Mouse (Mus musculus) limb, embryonic 14.5 days (tissue): ENCODE measurements around the gene Rsc1a1. TPM values are rescaled to one million over a fixed set of nuclear protein-coding genes. Genes with fewer than 3 reads are reported as not detected.

Experiments
- ATAC-seq: fragments of 200-750 bp; cut with Nextera tagmentation; 2 replicates; pipeline ENCODE4 v1.8.0; 2017; ENCODE audit warnings: low read depth, moderate number of reproducible peaks, moderate TSS enrichment; ENCODE audit not compliant: low FRiP score
- DNase-seq: peaks from one replicate; pipeline ENCODE4 v3.0.0-alpha.2; 2015; ENCODE audit warnings: low spot score
- H3K27ac ChIP-seq: fragments of 300-500 bp; sonication (generic); replicated peaks from 2 replicates; pipeline ENCODE4 v1.5.1; 2014; ENCODE audit warnings: low read depth, mild to moderate bottlenecking, low read length, moderate library complexity, mixed read lengths
- H3K27me3 ChIP-seq: fragments of 300-500 bp; sonication (generic); 2 replicates; pipeline ENCODE4 v1.6.1; 2014; ENCODE audit warnings: low read length, mixed read lengths; ENCODE audit not compliant: control insufficient read depth, insufficient read depth
- H3K36me3 ChIP-seq: fragments of 300-500 bp; sonication (generic); 2 replicates; pipeline ENCODE4 v1.6.1; 2014; ENCODE audit warnings: mild to moderate bottlenecking, low read length, moderate library complexity, mixed read lengths; ENCODE audit not compliant: control insufficient read depth, insufficient read depth
- H3K4me1 ChIP-seq: fragments of 300-500 bp; sonication (generic); 2 replicates; pipeline ENCODE4 v1.6.1; 2014; ENCODE audit warnings: antibody characterized with exemption, low read length, mixed read lengths; ENCODE audit not compliant: control insufficient read depth, insufficient read depth
- H3K4me2 ChIP-seq: fragments of 300-500 bp; sonication (generic); replicated peaks from 2 replicates; pipeline ENCODE4 v1.6.1; 2014; ENCODE audit warnings: low read depth, mild to moderate bottlenecking, low read length, moderate library complexity; ENCODE audit not compliant: severe bottlenecking
- H3K4me3 ChIP-seq: fragments of 300-500 bp; sonication (generic); replicated peaks from 2 replicates; pipeline ENCODE4 v1.5.1; 2014; ENCODE audit warnings: low read length
- H3K9ac ChIP-seq: fragments of 300-500 bp; sonication (generic); 2 replicates; pipeline ENCODE4 v1.6.1; 2014; ENCODE audit warnings: mild to moderate bottlenecking, low read depth, low read length, moderate library complexity; ENCODE audit not compliant: severe bottlenecking
- H3K9me3 ChIP-seq: fragments of 300-500 bp; sonication (generic); 2 replicates; pipeline ENCODE4 v1.6.1; 2016; ENCODE audit warnings: low read length; ENCODE audit not compliant: control insufficient read depth
- POLR2A ChIP-seq: fragments of 200-500 bp; IDR thresholded peaks from 2 replicates; pipeline ENCODE4 v1.8.0; 2012; ENCODE audit warnings: inconsistent platforms, mild to moderate bottlenecking, moderate library complexity, borderline replicate concordance; ENCODE audit not compliant: insufficient read depth, insufficient read length; ENCODE audit errors: extremely low read depth
- WGBS: fragments of 180-500 bp; shearing (Covaris S2); extraction: QIAGEN DNeasy Blood & Tissue Kit; methylation state at CpG from one replicate; pipeline ENCODE4 v1.1.7; 2014; 5-methylcytosine and 5-hydroxymethylcytosine counted together
- polyA plus RNA-seq, 2 experiments: library from polyadenylated mRNA; depleted of rRNA in 1 of 2; stranded (reverse) in 1 of 2; unstranded in 1 of 2; fragments of >200 nt; fragmentation: Nextera tagmentation in 1 of 2; extraction: Ambion mirVana in 1 of 2; gene quantifications; 2 replicates each; pipeline versions ENCODE4 v1.2.1 to v1.2.3; 2012 to 2014

Rsc1a1 gene
- polyA plus RNA-seq, 2 experiments: 1.5 to 9.0 TPM

GRCm38 (mm10) chr4:141705331-141705730 is 19.9 kb upstream of the Rsc1a1 start:
- ATAC-seq: no peak
- 81% methylated on average over 4 of the region's 4 CpGs for WGBS
- DNase-seq: no peak
- H3K9me3 ChIP-seq: no peaks in the 10 kb centered on the region
- no peak overlapping the region for H3K4me3 ChIP-seq
- no peaks in the 10 kb centered on the region for H3K27me3 ChIP-seq
- H3K4me1 ChIP-seq: no peaks in the 10 kb centered on the region
- TF ChIP-seq POLR2A: no peak
- no peak overlapping the region for H3K27ac ChIP-seq
- peaks cover 88% of the 10 kb centered on the region for H3K36me3 ChIP-seq
- H3K4me2 ChIP-seq: no peak overlapping the region
- no peak overlapping the region for H3K9ac ChIP-seq

- 90% methylated on average over 2 of the region's 2 CpGs for WGBS
- no peak for ATAC-seq
- H3K36me3 ChIP-seq: peaks cover 91% of the 10 kb centered on the region
These were observed 19.2 kb upstream of the Rsc1a1 start for GRCm38 (mm10) chr4:141704625-141705024.

GRCm38 (mm10) chr4:141694719-141695118 is 9.3 kb upstream of the Rsc1a1 start:
- no peak for ATAC-seq
- Histone ChIP-seq H3K36me3 (peaks cover 92% of the 10 kb centered on the region), H3K9ac (no peak overlapping the region), H3K4me1 (no peaks in the 10 kb centered on the region), H3K4me3 (no peak overlapping the region), H3K27me3 (no peaks in the 10 kb centered on the region), H3K9me3 (no peaks in the 10 kb centered on the region), H3K4me2 (no peak overlapping the region), H3K27ac (no peak overlapping the region)
- DNase-seq: no peak
- no peak for TF ChIP-seq POLR2A
- WGBS: 96% methylated on average over 8 of the region's 8 CpGs

More at GRCm38 (mm10) chr4:141704625-141705024, 19.2 kb upstream of the Rsc1a1 start:
- Histone ChIP-seq H3K4me3 (no peak overlapping the region), H3K9ac (no peak overlapping the region), H3K27me3 (no peaks in the 10 kb centered on the region), H3K27ac (no peak overlapping the region), H3K9me3 (no peaks in the 10 kb centered on the region), H3K4me2 (no peak overlapping the region), H3K4me1 (no peaks in the 10 kb centered on the region)
- no peak for TF ChIP-seq POLR2A
- DNase-seq: no peak

GRCm38 (mm10) chr4:141688505-141688904 is 3.1 kb upstream of the Rsc1a1 start:
- no peaks in the 10 kb centered on the region for H3K4me1 ChIP-seq
- ATAC-seq: no peak
- H3K4me2 ChIP-seq: no peak overlapping the region
- no peak overlapping the region for H3K4me3 ChIP-seq
- no peak overlapping the region for H3K27ac ChIP-seq
- no peaks in the 10 kb centered on the region for H3K9me3 ChIP-seq
- H3K9ac ChIP-seq: no peak overlapping the region
- no peaks in the 10 kb centered on the region for H3K27me3 ChIP-seq
- no peak for DNase-seq
- no peak for TF ChIP-seq POLR2A
- H3K36me3 ChIP-seq: peaks cover 84% of the 10 kb centered on the region
- 89% methylated on average over 8 of the region's 8 CpGs for WGBS

GRCm38 (mm10) chr4:141686525-141686924 is 1.1 kb upstream of the Rsc1a1 start:
- WGBS: 72% methylated on average over 8 of the region's 8 CpGs
- Histone ChIP-seq H3K4me2 (no peak overlapping the region), H3K27ac (no peak overlapping the region), H3K4me3 (no peak overlapping the region), H3K9me3 (no peaks in the 10 kb centered on the region), H3K4me1 (no peaks in the 10 kb centered on the region), H3K36me3 (peaks cover 82% of the 10 kb centered on the region), H3K27me3 (no peaks in the 10 kb centered on the region), H3K9ac (no peak overlapping the region)
- ATAC-seq (no peak), DNase-seq (no peak)
- TF ChIP-seq POLR2A: no peak

GRCm38 (mm10) chr4:141686093-141686492 is 694 bp upstream of the Rsc1a1 start:
- Histone ChIP-seq H3K27me3 (no peaks in the 10 kb centered on the region), H3K4me3 (no peak overlapping the region), H3K4me2 (no peak overlapping the region), H3K9me3 (no peaks in the 10 kb centered on the region), H3K4me1 (no peaks in the 10 kb centered on the region), H3K9ac (no peak overlapping the region), H3K36me3 (peaks cover 78% of the 10 kb centered on the region), H3K27ac (no peak overlapping the region)
- ATAC-seq (no peak), DNase-seq (no peak)
- no peak for TF ChIP-seq POLR2A
- 91% methylated on average over 3 of the region's 3 CpGs for WGBS
